Mouse (Mus musculus): ENCODE data around the gene Afg1l. TPM values are rescaled to one million over a fixed set of nuclear protein-coding genes. Genes with fewer than 3 reads are reported as not detected.
A peak's percentile ranks its signal among the peaks of the same experiment; 100 is the strongest.

The Afg1l gene
- 10 to 100 TPM in 1 of 2 experiments, 1 to 10 TPM in 1; 9.6 to 10.6 TPM for total RNA-seq (2021)
- long read RNA-seq, partial matches to known transcripts, result 3 of 17 reads
- long read RNA-seq, other reads (novel, unspliced or antisense), result 10 of 17 reads

- peak; percentile 94 for DNase-seq (ENCODE audit: low spot score in 2 of 2)
Measured at GRCm38 (mm10) chr10:42478341-42478720, at the start of gene Afg1l. Afg1l (minus strand) TSS chr10:42478565.

GRCm38 (mm10) chr10:42525682-42526081 lies 47.3 kb upstream of the Afg1l start:
- DNase-seq (ENCODE audit: low spot score in 2 of 2), result no peak

- DNase-seq (ENCODE audit: low spot score in 2 of 2), result no peak
Measured at GRCm38 (mm10) chr10:42523556-42524162, 45.3 kb upstream of the Afg1l start.

- no peak for DNase-seq (ENCODE audit: low spot score in 2 of 2)
Measured at GRCm38 (mm10) chr10:42522912-42523311, 44.5 kb upstream of the Afg1l start.

GRCm38 (mm10) chr10:42521315-42521981 lies 43.1 kb upstream of the Afg1l start:
- DNase-seq (ENCODE audit: low spot score in 2 of 2), result no peak

- no peak for DNase-seq (ENCODE audit: low spot score in 2 of 2)
Measured at GRCm38 (mm10) chr10:42518363-42518762, 40.0 kb upstream of the Afg1l start.

GRCm38 (mm10) chr10:42514125-42514524 lies 35.8 kb upstream of the Afg1l start:
- DNase-seq (ENCODE audit: low spot score in 2 of 2), result no peak

GRCm38 (mm10) chr10:42511184-42512135 lies 33.1 kb upstream of the Afg1l start:
- DNase-seq (ENCODE audit: low spot score in 2 of 2), result no peak

- DNase-seq (ENCODE audit: low spot score in 2 of 2), result no peak
Measured at GRCm38 (mm10) chr10:42510141-42510540, 31.8 kb upstream of the Afg1l start.

- no peak for DNase-seq (ENCODE audit: low spot score in 2 of 2)
Measured at GRCm38 (mm10) chr10:42504096-42504710, 25.8 kb upstream of the Afg1l start.

GRCm38 (mm10) chr10:42502349-42503111 lies 24.2 kb upstream of the Afg1l start:
- no peak for DNase-seq (ENCODE audit: low spot score in 2 of 2)

GRCm38 (mm10) chr10:42501775-42502348 lies 23.5 kb upstream of the Afg1l start, which contains the start of gene Snx3:
Snx3 (plus strand) TSS chr10:42502030.
- DNase-seq (ENCODE audit: low spot score in 2 of 2), result peak; percentile 94 to 97

GRCm38 (mm10) chr10:42501161-42501560 lies 22.8 kb upstream of the Afg1l start:
- DNase-seq (ENCODE audit: low spot score in 2 of 2), result no peak

- no peak for DNase-seq (ENCODE audit: low spot score in 2 of 2)
Measured at GRCm38 (mm10) chr10:42500611-42501010, 22.2 kb upstream of the Afg1l start.

- no peak for DNase-seq (ENCODE audit: low spot score in 2 of 2)
Measured at GRCm38 (mm10) chr10:42493000-42493399, 14.6 kb upstream of the Afg1l start.

- no peak for DNase-seq (ENCODE audit: low spot score in 2 of 2)
Measured at GRCm38 (mm10) chr10:42492027-42492771, 13.8 kb upstream of the Afg1l start.

- no peak for DNase-seq (ENCODE audit: low spot score in 2 of 2)
Measured at GRCm38 (mm10) chr10:42491158-42491557, 12.8 kb upstream of the Afg1l start.

- DNase-seq (ENCODE audit: low spot score in 2 of 2), result no peak
Measured at GRCm38 (mm10) chr10:42488606-42489296, 10.4 kb upstream of the Afg1l start.

GRCm38 (mm10) chr10:42480719-42481118 lies 2.4 kb upstream of the Afg1l start:
- no peak for DNase-seq (ENCODE audit: low spot score in 2 of 2)

All from layer of hippocampus, postnatal 10 days (tissue).